17 mouse cellular contexts compared by ENCODE assay signal in genomic region chr7:29695231-29695630, GRCm38 (mm10). TPM values are rescaled to one million over a fixed set of nuclear protein-coding genes. Genes with fewer than 3 reads are reported as not detected.
DNase-seq lines count a peak whose midpoint lies in the region; TF ChIP-seq lines count a peak whose summit lies in the region.
"Not testable (repeated sequence)": the region's sequence is repeated elsewhere in the genome, so short reads cannot be mapped to it uniquely, and the experiment has no call there.
"Had no signal": no experiment of that assay in that cellular context is flagged by ENCODE, and none has a peak within 500 bp of the region (broad histone marks: within the 10 kb centered on the region; RNA-seq: fewer than 3 reads in every experiment).

No protein-coding gene starts in this region.

- H3K27ac ChIP-seq in CH12.LX (ENCODE audit: insufficient read depth, low read depth) = not testable (repeated sequence)

- H3K79me2 ChIP-seq in CH12.LX (replicated peaks; ENCODE audit: control insufficient read depth, extremely low read depth, insufficient read depth, poor library complexity, severe bottlenecking) = not testable (repeated sequence)

- TF ChIP-seq POLR2A in CH12.LX (IDR thresholded peaks at IDR 0.05; ENCODE audit: low read depth, low read length) = not testable (repeated sequence)

- not testable (repeated sequence) for H3K4me3 ChIP-seq in CH12.LX (replicated peaks in 1 of 3; ENCODE audit: low read depth in 2 of 3, low read length in 2 of 3, poor library complexity in 1 of 3)

- not testable (repeated sequence) for H3K27me3 ChIP-seq in CH12.LX (replicated peaks)

- H3K36me3 ChIP-seq in CH12.LX (replicated peaks in 1 of 2; ENCODE audit: control insufficient read depth in 1 of 2, insufficient read depth in 1 of 2, low read length in 1 of 2) = not testable (repeated sequence)

- TF ChIP-seq EP300 in CH12.LX (IDR thresholded peaks at IDR 0.05; ENCODE audit: low read length) = 0 out of 2 replicates have a peak, but pooled peaks have one; percentile 18

- dilution Hi-C loops in CH12.LX (cut with MboI; ENCODE audit: extremely low pct_ligation_motif_present, extremely low pct_unique_long_range_greater_than_20kb, low sequenced_read_pairs) = not testable (repeated sequence)

- not testable (repeated sequence) for H3K9ac ChIP-seq in CH12.LX (ENCODE audit: insufficient read depth, low read depth)

- not testable (repeated sequence) for TF ChIP-seq CTCF in CH12.LX (conservative IDR thresholded peaks at IDR 0.05 in 1 of 2, IDR thresholded peaks at IDR 0.05 in 1 of 2; ENCODE audit: low read depth in 2 of 2, low read length in 2 of 2)

- in situ Hi-C loops in CH12.LX (cut with MboI; ENCODE audit: low pct_ligation_motif_present, low pct_unique_long_range_greater_than_20kb, low sequenced_read_pairs) = not testable (repeated sequence)

- not testable (repeated sequence) for H3K9me3 ChIP-seq in CH12.LX (replicated peaks; ENCODE audit: low read length)

- not testable (repeated sequence) for TF ChIP-seq RAD21 in CH12.LX (IDR thresholded peaks at IDR 0.05; ENCODE audit: low read depth, low read length)

- peak overlapping the region; percentile 76; the same call in 1 of the 2 replicates for H3K4me2 ChIP-seq in CH12.LX (ENCODE audit: insufficient read depth, low read depth, poor library complexity, severe bottlenecking)

- DNase-seq in 3134 (ENCODE audit: extremely low read depth, insufficient read length, low spot score) (peak; percentile 73), 3T3-L1 (ENCODE audit: low read depth, low spot score) (peak; percentile 42), 416B (ENCODE audit: low read depth) (peak; percentile 81), CH12.LX (ENCODE audit: extremely low read depth) (peak; percentile 45), NIH3T3 (ENCODE audit: low read depth) (peak; percentile 32)
- peak; percentile 1 for DNase-seq in fibroblast of lung, adult 2 months (ENCODE audit: low read depth)

- not testable (repeated sequence) for H3K4me1 ChIP-seq in CH12.LX (ENCODE audit: control insufficient read depth in 1 of 2, insufficient read depth in 2 of 2)

TF ChIP-seq in CH12.LX, 34 proteins besides CTCF, POLR2A, EP300 and RAD21:
- TF ChIP-seq MEF2A (IDR thresholded peaks at IDR 0.05; ENCODE audit: borderline replicate concordance, low read depth, low read length) = peak; percentile 42; the same call in 1 of the 2 replicates

RNA-seq across cellular contexts. Expression of gene Catsperg2, which starts 31.6 kb away (rescaled TPM):
- total RNA-seq in CH12.LX (2012; rRNA removed) (0.04 TPM in 1 of 2 replicates, not detected in the other), CH12.LX (2014; rRNA removed) (not detected in 2 replicates)
- not detected in 2 replicates for polyA plus RNA-seq in CH12.LX (2012; ENCODE audit: insufficient read length, low read depth)
- total RNA-seq: adrenal gland, adult 18-20 months; adrenal gland, adult 2 months; adrenal gland, postnatal 10 days; adrenal gland, postnatal 14 days; adrenal gland, postnatal 25 days; adrenal gland, postnatal 36 days; MEL had no signal
- polyA plus RNA-seq: activated CD4-positive, CD25-positive, alpha-beta regulatory T cell, adult 4 months; adrenal gland, adult 2 months; C2C12; CD4-positive, CD25-positive, alpha-beta regulatory T cell, adult 4 months; cerebellum, adult 2 months had no signal

Comparison
In these comparisons a context has a peak if more than half of its experiments do, and no peak if none do; other contexts are left out.
1. DNase-seq: peak in every context shown above with its lines; median percentile 81 in 416B; 73 in 3134; 45 in CH12.LX; 42 in 3T3-L1; 32 in NIH3T3; 1 in fibroblast of lung, adult 2 months.